Mouse (Mus musculus): ENCODE measurements around the gene Slc45a1.
A peak's percentile ranks its signal among the peaks of the same experiment; 100 is the strongest.

Gene Slc45a1

DNA sequence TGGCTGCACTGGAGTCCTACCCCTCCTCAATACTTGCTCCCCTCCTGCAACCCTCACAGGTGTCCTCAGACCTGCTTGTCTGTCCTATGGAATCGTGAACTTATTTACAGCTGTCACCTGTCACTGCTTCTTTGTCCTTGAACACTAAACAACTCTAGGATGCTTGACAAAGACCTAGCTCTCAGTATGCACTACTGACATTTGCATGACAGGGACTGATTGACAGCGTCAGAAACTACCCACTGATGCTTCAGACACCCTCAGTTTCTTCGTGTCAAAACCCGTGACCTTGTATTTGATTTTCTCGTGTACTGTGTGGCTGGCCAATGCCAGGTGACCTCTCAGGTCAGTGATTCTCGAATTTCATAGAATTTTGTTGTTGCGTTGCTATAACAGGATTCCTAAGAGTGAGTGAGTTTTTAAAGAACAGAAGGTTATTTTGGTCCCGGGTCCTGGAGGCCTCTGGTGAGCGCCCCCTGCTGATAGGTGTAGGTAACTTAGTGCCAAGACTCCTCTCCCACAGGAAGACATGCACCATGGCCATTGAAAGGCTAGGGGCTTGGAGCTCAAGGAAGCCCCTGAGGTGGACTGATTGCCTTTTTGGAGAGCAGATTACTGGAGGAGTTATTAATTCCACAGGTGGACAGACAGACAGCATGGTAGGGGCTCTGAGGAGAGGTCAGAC is 8.1 kb upstream of the Slc45a1 start:
- peak; percentile 65 for DNase-seq (ENCODE audit: low spot score)

DNA sequence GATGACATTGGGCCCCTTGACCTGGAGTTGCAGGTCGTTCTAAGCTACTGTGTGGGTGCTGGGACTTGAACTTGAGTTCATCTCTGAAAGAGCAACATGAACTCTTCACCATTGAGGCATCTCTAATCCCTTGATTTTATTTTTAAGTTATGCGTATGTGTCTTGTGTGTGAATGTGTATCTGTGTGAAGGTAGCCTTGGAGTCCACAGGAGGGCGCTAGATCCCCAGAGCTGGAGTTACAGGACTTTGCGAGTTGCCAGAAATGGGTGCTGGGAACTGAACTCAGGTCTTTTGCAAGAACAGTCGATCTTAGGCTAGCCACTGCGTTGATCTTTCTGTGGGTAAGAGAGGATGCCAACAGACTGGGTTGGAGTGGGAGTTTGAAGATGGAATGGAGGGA is 4.5 kb upstream of the Slc45a1 start:
- DNase-seq (ENCODE audit: low spot score) = peak; percentile 65

GRCm38 (mm10) chr4:150655989-150656388 is 4.0 kb upstream of the Slc45a1 start:
- peak; percentile 92 for DNase-seq (ENCODE audit: low spot score)

DNA sequence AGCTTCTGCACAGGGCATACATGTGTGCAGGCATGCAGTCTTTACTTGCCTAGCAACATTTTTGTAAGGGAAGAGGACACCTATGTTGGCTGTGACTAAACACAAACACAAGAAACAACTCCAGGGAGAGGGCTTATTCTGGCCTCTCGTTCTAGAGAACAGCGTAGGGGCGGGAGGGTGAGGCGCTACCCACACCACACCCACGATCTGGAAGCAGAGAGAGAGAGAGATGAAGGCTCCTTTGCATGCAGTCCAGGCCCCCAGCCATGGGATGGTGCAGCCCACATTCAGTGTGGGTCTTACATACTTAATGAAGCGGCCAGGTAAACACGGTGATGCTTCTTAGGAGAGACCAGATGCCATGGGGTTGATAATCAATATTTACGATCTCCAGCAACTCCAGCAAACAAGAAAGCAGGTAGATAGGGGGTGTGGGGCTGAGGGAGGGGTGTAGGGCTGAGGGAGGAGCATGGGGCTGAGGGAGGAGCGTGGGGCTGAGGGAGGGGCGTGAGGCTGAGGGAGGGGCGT is 1.2 kb upstream of the Slc45a1 start:
- DNase-seq (ENCODE audit: low spot score) = no peak

DNA sequence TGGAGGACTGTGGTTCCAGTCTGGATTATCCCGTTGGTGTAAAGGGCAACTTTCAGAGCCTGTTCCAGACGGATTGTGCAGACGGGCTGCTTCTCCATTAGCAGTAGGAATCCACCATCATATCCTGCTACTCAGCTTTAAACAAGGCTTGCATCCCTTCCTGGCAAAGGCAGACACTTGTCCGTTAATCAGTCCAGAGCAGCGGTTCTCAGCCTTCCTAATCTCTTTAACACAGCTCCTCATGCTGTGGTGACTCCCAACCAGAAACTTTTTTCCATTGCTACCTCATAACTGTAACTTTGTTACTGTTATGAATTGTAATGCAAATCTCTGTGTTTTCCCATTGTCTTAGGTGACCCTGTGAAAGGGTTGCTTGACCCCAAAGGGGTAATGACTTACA is 2.6 kb downstream of the Slc45a1 start:
- DNase-seq (ENCODE audit: low spot score) = no peak

DNA sequence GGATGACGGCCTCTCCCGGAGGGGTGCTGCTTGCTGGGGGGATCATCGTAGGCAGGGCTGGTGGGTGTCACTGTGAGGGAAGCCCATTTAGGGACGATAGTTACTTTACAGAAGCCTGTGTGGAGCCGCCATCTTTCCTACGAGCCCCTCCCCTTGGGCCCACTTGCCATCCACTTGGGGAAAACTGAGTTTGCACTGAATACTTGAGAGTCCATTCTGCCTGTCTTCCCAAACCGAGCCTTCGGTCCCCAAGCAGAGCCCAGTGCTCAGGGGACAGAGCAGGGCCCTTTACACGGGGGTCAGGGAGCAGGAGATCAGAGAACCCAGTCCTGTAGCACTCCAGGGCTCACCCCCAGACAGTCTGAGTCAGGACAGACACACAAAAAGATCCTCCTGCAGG is 7.7 kb downstream of the Slc45a1 start:
- DNase-seq (ENCODE audit: low spot score) = no peak

GRCm38 (mm10) chr4:150636635-150637034 is 15.3 kb downstream of the Slc45a1 start:
- no peak for DNase-seq (ENCODE audit: low spot score)

GRCm38 (mm10) chr4:150635568-150635967 is 16.4 kb downstream of the Slc45a1 start:
- no peak for DNase-seq (ENCODE audit: low spot score)

DNA sequence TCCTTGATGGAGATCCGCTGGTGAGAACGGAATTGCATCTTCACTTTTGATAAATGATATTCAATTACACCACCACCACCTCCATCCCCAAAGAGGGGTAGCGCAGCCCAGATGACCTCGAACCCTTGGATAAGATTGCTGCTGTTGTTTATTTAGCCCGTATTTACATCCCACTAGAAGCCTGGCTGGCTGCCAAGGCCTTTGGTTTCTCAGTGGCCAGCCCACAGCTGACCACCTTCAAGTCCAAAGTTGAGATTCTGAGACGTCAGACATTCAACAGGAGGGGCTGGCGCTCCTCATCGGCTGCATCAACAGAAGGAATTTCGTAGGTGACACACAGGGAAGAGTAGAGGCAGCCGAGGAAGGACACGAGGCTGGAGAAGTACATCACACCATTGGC is 22.7 kb downstream of the Slc45a1 start:
- peak; percentile 71 for DNase-seq (ENCODE audit: low spot score)

DNA sequence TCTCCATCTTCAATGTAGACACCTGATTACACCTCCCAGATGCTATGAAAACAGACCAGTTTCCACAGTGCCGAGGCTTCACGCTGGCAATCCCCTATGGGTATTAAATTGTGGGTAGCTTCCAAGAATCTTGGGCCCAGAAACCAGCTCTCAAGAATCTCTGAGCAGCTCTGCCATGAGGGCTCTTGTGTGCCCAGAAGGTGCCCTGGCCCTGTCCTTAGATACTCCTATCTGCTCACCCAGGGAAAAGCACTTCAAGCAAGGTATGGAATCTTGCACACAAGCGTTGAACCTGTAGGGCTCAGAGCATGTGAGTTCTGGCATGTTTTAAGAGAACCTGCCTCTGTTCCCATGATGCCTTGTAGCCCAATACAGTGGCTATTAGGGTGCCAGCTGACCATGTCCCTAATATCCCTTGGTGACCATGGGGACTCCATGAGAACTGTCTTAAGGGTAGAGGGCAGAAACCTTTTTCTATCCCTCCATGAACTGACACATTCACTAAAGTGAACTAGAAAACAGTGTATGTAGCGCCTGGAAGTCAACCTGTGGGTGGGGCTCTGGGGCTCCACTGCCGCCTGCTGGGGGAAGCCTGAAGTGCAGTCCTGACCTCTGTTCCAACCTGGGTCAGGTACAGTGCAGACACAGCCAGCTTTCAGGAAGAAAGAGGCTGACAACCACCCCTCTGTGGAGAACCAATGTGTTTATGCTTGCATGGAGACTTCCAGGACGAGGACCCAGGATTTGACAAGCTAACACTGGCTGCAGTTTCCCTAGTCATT is 25.8 kb downstream of the Slc45a1 start:
- peak; percentile 85 for DNase-seq (ENCODE audit: low spot score)

DNA sequence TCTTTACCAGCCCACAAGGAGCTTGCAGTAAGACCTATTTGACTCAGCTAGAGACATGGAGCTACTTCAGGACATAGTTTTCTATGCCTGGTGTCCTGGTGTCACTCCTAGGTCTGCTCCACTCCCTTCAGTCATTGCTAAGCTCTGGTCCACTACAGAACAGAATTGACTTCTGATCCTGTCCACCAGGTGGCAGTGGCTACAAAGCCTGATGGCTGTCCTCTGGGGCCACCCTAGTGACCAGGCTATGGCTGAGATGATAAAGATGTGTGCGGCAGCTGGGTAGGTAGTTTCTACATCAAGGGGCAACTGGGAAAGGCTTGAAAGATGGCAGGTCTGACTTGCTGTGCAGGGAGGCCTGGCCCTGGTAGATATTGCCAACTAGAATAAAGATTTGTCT is 26.5 kb downstream of the Slc45a1 start:
- peak; percentile 84 for DNase-seq (ENCODE audit: low spot score)

- no peak for DNase-seq (ENCODE audit: low spot score)
Observed at GRCm38 (mm10) chr4:150624933-150625332, 27.0 kb downstream of the Slc45a1 start.

DNA sequence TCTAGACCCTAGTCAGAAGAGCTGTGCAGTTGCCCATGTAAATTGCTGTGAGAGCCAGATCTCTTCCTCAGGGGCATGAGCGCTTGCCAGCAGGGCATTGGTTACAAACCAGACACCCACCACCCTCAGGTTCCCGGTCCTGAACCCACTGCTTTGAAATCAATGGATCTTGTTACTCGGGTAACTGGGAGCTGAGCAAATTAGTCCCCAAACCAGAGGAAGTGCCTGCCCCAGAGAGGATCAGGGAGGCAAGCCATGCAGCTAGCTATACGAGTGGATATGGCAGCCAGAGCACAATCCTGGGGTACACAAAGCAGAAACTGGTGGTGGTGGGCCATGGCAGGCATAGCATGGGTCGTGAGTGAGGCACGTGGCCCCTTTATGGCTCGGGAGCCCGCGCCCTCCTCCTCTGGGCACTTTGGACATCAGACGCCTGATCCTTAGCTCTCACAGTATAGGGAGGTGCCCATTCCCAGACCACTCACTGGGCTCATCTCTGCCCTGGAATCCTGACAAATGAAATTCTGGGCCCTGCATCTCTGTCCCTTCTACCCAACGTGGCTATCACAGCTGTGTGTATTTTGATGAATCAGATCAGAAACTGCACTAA is 27.7 kb downstream of the Slc45a1 start:
- no peak for DNase-seq (ENCODE audit: low spot score)

GRCm38 (mm10) chr4:150622641-150623040 is 29.3 kb downstream of the Slc45a1 start:
- no peak for DNase-seq (ENCODE audit: low spot score)

DNA sequence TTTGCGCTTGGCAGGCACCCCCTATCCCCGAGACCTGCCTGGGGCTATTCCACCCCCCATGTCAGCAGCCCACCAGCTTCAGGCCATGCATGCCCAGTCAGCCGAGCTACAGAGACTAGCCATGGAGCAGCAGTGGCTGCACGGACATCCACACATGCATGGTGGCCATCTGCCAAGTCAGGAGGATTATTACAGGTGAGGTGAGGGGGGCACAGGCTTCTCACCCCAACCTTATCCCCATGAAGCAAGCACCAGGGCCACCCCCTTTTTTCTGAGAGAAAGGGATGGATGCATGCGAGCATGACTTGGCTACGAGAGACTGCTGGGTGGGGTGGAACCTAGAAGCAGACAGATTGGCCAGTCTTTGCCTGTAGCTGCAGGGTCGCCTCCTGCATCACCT is 33.0 kb downstream of the Slc45a1 start:
- no peak for DNase-seq (ENCODE audit: low spot score)

GRCm38 (mm10) chr4:150616841-150617240 is 35.1 kb downstream of the Slc45a1 start:
- no peak for DNase-seq (ENCODE audit: low spot score)

- DNase-seq (ENCODE audit: low spot score) = no peak
Observed at GRCm38 (mm10) chr4:150616029-150616420, 35.9 kb downstream of the Slc45a1 start.

DNA sequence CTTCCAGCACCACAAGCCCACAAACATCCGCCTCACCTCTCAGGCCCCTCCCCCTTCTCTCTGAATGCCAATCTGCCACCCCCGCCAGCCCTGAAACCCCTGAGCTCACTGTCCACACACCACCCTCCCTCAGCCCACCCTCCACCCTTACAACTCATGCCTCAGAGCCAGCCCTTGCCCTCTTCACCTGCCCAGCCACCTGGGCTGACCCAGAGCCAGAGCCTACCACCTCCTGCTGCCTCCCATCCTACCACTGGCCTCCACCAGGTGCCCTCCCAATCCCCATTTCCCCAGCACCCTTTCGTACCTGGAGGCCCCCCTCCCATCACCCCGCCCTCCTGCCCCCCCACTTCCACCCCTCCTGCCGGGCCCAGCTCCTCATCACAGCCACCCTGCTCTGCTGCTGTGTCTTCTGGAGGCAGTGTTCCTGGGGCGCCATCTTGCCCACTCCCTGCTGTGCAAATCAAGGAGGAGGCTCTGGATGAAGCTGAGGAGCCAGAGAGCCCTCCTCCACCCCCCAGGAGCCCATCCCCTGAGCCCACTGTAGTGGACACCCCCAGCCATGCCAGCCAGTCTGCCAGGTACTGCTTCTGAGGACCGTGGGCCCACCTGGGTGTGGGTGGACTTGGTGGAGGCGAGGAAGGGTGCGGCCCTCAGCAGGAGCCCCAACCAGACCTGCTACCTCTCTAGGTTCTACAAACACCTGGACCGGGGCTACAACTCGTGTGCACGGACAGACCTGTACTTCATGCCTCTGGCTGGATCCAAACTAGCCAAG is 36.5 kb downstream of the Slc45a1 start:
- DNase-seq (ENCODE audit: low spot score) = no peak

DNA sequence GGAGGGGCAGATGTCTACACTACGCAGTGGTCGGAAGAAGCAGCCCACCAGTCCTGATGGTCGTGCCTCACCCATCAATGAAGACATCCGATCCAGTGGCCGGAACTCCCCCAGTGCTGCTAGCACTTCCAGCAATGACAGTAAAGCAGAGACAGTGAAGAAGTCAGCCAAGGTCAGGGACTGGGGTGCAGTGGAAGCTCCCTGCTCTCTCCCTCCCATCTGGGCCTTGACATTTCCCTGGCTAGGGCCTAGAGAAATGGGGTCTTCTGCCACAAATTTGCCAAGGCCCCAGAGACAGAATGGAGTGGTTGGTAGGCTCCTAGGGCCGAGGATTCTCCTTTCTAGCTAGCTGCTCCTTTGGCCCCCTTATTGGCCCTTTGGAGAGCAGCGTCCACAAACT is 38.3 kb downstream of the Slc45a1 start:
- no peak for DNase-seq (ENCODE audit: low spot score)

GRCm38 (mm10) chr4:150608670-150609069 is 43.3 kb downstream of the Slc45a1 start:
- no peak for DNase-seq (ENCODE audit: low spot score)

DNA sequence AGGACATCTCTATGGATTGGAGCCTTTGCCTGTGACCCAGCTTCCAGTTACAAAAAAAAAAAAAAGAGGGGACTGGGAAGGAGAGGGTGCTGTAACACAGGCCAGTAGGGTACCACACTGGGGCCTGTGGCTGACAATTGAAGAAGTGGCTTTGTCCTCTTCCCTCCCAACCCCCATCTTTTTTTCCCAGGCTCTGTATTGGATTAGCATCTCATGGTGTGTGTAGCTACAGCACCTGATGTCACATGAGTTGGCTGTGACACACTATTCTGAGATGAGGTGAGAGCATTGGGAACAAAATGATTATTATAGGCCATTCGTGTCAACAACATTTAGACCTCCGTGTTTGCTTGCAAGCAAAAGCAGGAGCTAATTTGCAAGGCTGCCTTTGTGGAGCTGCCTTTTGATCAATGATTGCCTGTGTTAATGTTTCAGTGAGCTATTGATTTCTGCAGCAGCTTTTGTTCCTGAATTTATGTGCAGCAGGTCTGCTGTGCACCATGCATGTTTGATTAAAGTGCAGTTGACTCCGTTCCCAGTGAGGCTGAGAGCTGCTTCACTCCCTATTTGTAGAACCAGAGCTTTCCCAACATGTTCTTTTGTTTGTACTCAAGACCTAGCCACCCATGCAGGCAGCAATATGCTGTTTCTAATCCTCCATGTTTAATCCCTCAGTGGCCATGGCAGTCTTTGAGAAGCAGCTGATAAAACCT is 45.4 kb downstream of the Slc45a1 start:
- DNase-seq (ENCODE audit: low spot score) = no peak

DNA sequence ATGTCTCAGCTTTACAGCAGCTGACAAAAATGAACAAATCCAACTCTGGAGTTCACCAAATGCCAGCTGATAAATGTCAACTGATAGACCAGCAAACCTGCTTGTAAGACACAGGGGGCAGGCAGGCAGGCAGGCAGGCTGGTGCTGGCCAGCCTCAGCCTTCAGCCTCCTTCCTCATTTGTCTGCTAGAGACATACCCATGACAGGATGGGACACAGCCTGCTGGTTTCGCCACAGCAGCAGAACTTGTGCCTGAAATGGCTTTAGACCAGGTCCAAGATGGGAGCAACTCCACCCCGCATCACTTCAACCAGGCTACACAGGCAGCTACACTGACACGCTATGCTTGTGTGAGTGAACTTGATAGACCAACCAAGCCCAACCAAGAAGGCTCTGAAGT is 46.2 kb downstream of the Slc45a1 start:
- DNase-seq (ENCODE audit: low spot score) = no peak
